Mouse (Mus musculus) MEL (cell line): Measurements from ENCODE around the gene Cracr2a. TPM values are rescaled to one million over a fixed set of nuclear protein-coding genes. Genes with fewer than 3 reads are reported as not detected.

Experiments used
- DNase-seq: peaks from one replicate; pipeline ENCODE4 v3.0.0; 2011; ENCODE audit warnings: low read depth, low spot score
- H3K27ac ChIP-seq: 2 replicates; pipeline ENCODE4 v1.5.1; 2012; ENCODE audit warnings: low read depth, mild to moderate bottlenecking, control low read depth, low read length, moderate library complexity; ENCODE audit not compliant: control insufficient read depth
- H3K27me3 ChIP-seq, 2 experiments: fragments of 150-350 bp in 1 of 2; sonication (generic) in 1 of 2; 2 replicates each; pipeline ENCODE4 v1.6.1; 2012; ENCODE audit warnings: low read length in 2 of 2, mild to moderate bottlenecking in 2 of 2, improper control_type of control experiment in 1 of 2, moderate library complexity in 1 of 2; ENCODE audit not compliant: insufficient read depth in 2 of 2, control insufficient read depth in 1 of 2
- H3K36me3 ChIP-seq, 2 experiments: 2 replicates each; pipeline ENCODE4 v1.6.1; 2012 to 2014; ENCODE audit warnings: low read length in 2 of 2, improper control_type of control experiment in 1 of 2, inconsistent platforms in 1 of 2, mild to moderate bottlenecking in 1 of 2; ENCODE audit not compliant: insufficient read depth in 2 of 2, control insufficient read depth in 1 of 2
- H3K4me1 ChIP-seq, 2 experiments: fragments of 150-350 bp in 1 of 2; sonication (generic) in 1 of 2; 2 replicates each; pipeline ENCODE4 v1.6.1; 2012; ENCODE audit warnings: low read length in 2 of 2, improper control_type of control experiment in 1 of 2, mild to moderate bottlenecking in 1 of 2; ENCODE audit not compliant: insufficient read depth in 2 of 2, control insufficient read depth in 1 of 2
- H3K4me3 ChIP-seq, 2 experiments: fragments of 150-350 bp in 1 of 2; sonication (generic) in 1 of 2; 2 replicates each; pipeline ENCODE4 v1.5.1; 2012; ENCODE audit warnings: low read depth in 2 of 2, low read length in 2 of 2, mild to moderate bottlenecking in 2 of 2, moderate library complexity in 2 of 2, control low read depth in 1 of 2, improper control_type of control experiment in 1 of 2; ENCODE audit not compliant: control insufficient read depth in 1 of 2, insufficient read depth in 1 of 2
- H3K79me2 ChIP-seq: 2 replicates; pipeline ENCODE4 v1.6.1; 2012; ENCODE audit warnings: mild to moderate bottlenecking, low read length, moderate library complexity; ENCODE audit not compliant: control insufficient read depth, poor library complexity, insufficient read depth
- H3K9ac ChIP-seq: 2 replicates; pipeline ENCODE4 v1.6.1; 2012; ENCODE audit warnings: low read depth, mild to moderate bottlenecking, control low read depth, low read length, moderate library complexity; ENCODE audit not compliant: control insufficient read depth, poor library complexity, severe bottlenecking
- H3K9me3 ChIP-seq: fragments of 150-350 bp; sonication (generic); replicated peaks from 2 replicates; pipeline ENCODE4 v1.6.1; 2012; ENCODE audit warnings: mild to moderate bottlenecking, low read length, improper control_type of control experiment, moderate library complexity; ENCODE audit not compliant: insufficient read depth
- CTCF ChIP-seq, 3 experiments: IDR thresholded peaks in 2 of 3; conservative IDR thresholded peaks in 1 of 3; 2 replicates each; pipeline ENCODE4 v1.5.1; 2011 to 2012; ENCODE audit warnings: low read length in 3 of 3, low read depth in 2 of 3, mild to moderate bottlenecking in 2 of 3, improper control_type of control experiment in 1 of 3, inconsistent platforms in 1 of 3, mixed read lengths in 1 of 3, moderate library complexity in 1 of 3; ENCODE audit not compliant: control insufficient read depth in 1 of 3, insufficient read depth in 1 of 3, poor library complexity in 1 of 3, severe bottlenecking in 1 of 3
- E2F4 ChIP-seq: IDR thresholded peaks from 2 replicates; pipeline ENCODE4 v1.6.1; 2011; ENCODE audit warnings: low read depth, low read length, improper control_type of control experiment, borderline replicate concordance
- EP300 ChIP-seq, 2 experiments: IDR thresholded peaks; 2 replicates each; pipeline ENCODE4 v1.6.1; 2011; ENCODE audit warnings: improper control_type of control experiment in 2 of 2, low read length in 2 of 2, low read depth in 1 of 2, mild to moderate bottlenecking in 1 of 2
- HCFC1 ChIP-seq: IDR thresholded peaks from 2 replicates; pipeline ENCODE4 v1.6.1; 2012; ENCODE audit warnings: low read depth, mild to moderate bottlenecking, inconsistent platforms, low read length, improper control_type of control experiment, moderate library complexity
- MAFK ChIP-seq: IDR thresholded peaks from 2 replicates; pipeline ENCODE4 v1.6.1; 2011; ENCODE audit warnings: low read depth, mild to moderate bottlenecking, low read length, improper control_type of control experiment, borderline replicate concordance
- MAX ChIP-seq: IDR thresholded peaks from 2 replicates; pipeline ENCODE4 v1.6.1; 2011; ENCODE audit warnings: low read length, improper control_type of control experiment
- MXI1 ChIP-seq: IDR thresholded peaks from 2 replicates; pipeline ENCODE4 v1.6.1; 2011; ENCODE audit warnings: mild to moderate bottlenecking, low read depth, low read length, improper control_type of control experiment
- MYB ChIP-seq: IDR thresholded peaks from 2 replicates; pipeline ENCODE4 v1.6.1; 2011; ENCODE audit warnings: mild to moderate bottlenecking, low read depth, low read length, improper control_type of control experiment
- MYC ChIP-seq: IDR thresholded peaks from 2 replicates; pipeline ENCODE4 v1.6.1; 2011; ENCODE audit warnings: low read depth, mild to moderate bottlenecking, low read length, improper control_type of control experiment, moderate library complexity
- NELFE ChIP-seq: IDR thresholded peaks from 2 replicates; pipeline ENCODE4 v1.6.1; 2011; ENCODE audit warnings: low read depth, low read length, improper control_type of control experiment
- NRF1 ChIP-seq: IDR thresholded peaks from 2 replicates; pipeline ENCODE4 v1.6.1; 2014; ENCODE audit warnings: low read depth, mild to moderate bottlenecking, inconsistent platforms, low read length, improper control_type of control experiment, moderate library complexity; ENCODE audit not compliant: poor library complexity, insufficient read depth, severe bottlenecking
- POLR2A ChIP-seq, 2 experiments: IDR thresholded peaks; 2 replicates each; pipeline ENCODE4 v1.6.1; 2011 to 2012; ENCODE audit warnings: low read length in 2 of 2, mild to moderate bottlenecking in 2 of 2, control low read depth in 1 of 2, improper control_type of control experiment in 1 of 2, low read depth in 1 of 2, moderate library complexity in 1 of 2; ENCODE audit not compliant: control insufficient read depth in 1 of 2, insufficient read depth in 1 of 2, poor library complexity in 1 of 2
- RAD21 ChIP-seq: IDR thresholded peaks from 2 replicates; pipeline ENCODE4 v1.6.1; 2011; ENCODE audit warnings: mild to moderate bottlenecking, low read depth, low read length, improper control_type of control experiment
- SMC3 ChIP-seq: IDR thresholded peaks from 2 replicates; pipeline ENCODE4 v1.6.1; 2011; ENCODE audit warnings: low read depth, low read length, improper control_type of control experiment
- TCF12 ChIP-seq: IDR thresholded peaks from 2 replicates; pipeline ENCODE4 v1.6.1; 2014; ENCODE audit warnings: low read depth, mild to moderate bottlenecking, inconsistent platforms, low read length, improper control_type of control experiment, moderate library complexity
- UBTF ChIP-seq: IDR thresholded peaks from 2 replicates; pipeline ENCODE4 v1.6.1; 2012; ENCODE audit warnings: low read depth, mild to moderate bottlenecking, inconsistent platforms, low read length, improper control_type of control experiment, moderate library complexity, borderline replicate concordance; ENCODE audit not compliant: insufficient read depth
- ZKSCAN1 ChIP-seq: IDR thresholded peaks from 2 replicates; pipeline ENCODE4 v1.6.1; 2012; ENCODE audit warnings: low read depth, mild to moderate bottlenecking, inconsistent platforms, low read length, improper control_type of control experiment, moderate library complexity
- ZNF384 ChIP-seq: IDR thresholded peaks from 2 replicates; pipeline ENCODE4 v1.6.1; 2012; ENCODE audit warnings: low read depth, mild to moderate bottlenecking, inconsistent platforms, low read length, improper control_type of control experiment
- polyA plus RNA-seq, 2 experiments: library from polyadenylated mRNA; stranded (reverse) in 1 of 2; unstranded in 1 of 2; fragments of >175 nt in 1 of 2; fragments of >200 nt in 1 of 2; gene quantifications; 2 replicates each; pipeline versions ENCODE4 v1.2.1 to v1.2.4; 2012; ENCODE audit warnings: low replicate concordance in 2 of 2, low read depth in 1 of 2; ENCODE audit not compliant: insufficient read length in 2 of 2, insufficient read depth in 1 of 2, missing spikeins in 1 of 2
- total RNA-seq: library from RNA; depleted of rRNA; stranded (reverse); fragments of 300-350 nt; gene quantifications from 2 replicates; pipeline ENCODE4 v1.2.3, GENCODE M21; 2012

Cracr2a gene
- total and polyA plus RNA-seq, 3 experiments: 2.2 to 3.1 TPM; not detected in 1

- Histone ChIP-seq H3K36me3 (no peaks in the 10 kb centered on the region), H3K27ac (no peak overlapping the region), H3K9me3 (no peaks in the 10 kb centered on the region), H3K9ac (no peak overlapping the region), H3K4me1 (no peaks in the 10 kb centered on the region), H3K79me2 (no peaks in the 10 kb centered on the region), H3K4me3 (no peak overlapping the region), H3K27me3 (no peaks in the 10 kb centered on the region)
- DNase-seq: peak; percentile 42
- TF ChIP-seq HCFC1 (no peak), MAX (no peak), NELFE (no peak), MXI1 (no peak), CTCF (IDR thresholded peaks at IDR 0.05 in 2 of 3, conservative IDR thresholded peaks at IDR 0.05 in 1 of 3; ENCODE audit: control insufficient read depth in 1 of 3, insufficient read depth in 1 of 3, low read depth in 2 of 3, low read length in 3 of 3, poor library complexity in 1 of 3, severe bottlenecking in 1 of 3) (peak; percentile 48 to 79 (median 63)), SMC3 (peak; percentile 29; the same call in 1 of the 2 replicates), RAD21 (peak; percentile 23), MYB (no peak), EP300 (IDR thresholded peaks at IDR 0.05; ENCODE audit: low read depth in 1 of 2, low read length in 2 of 2) (no peak)
Observed at GRCm38 (mm10) chr6:127617258-127618025, 56.3 kb downstream of the Cracr2a start.

- Histone ChIP-seq H3K36me3 (no peaks in the 10 kb centered on the region), H3K9ac (no peak overlapping the region), H3K9me3 (no peaks in the 10 kb centered on the region), H3K79me2 (no peaks in the 10 kb centered on the region), H3K4me1 (no peaks in the 10 kb centered on the region), H3K27ac (no peak overlapping the region), H3K4me3 (no peak overlapping the region), H3K27me3 (no peaks in the 10 kb centered on the region)
- DNase-seq: no peak
- no peak for TF ChIP-seq UBTF
Observed at GRCm38 (mm10) chr6:127618686-127619085, 57.5 kb downstream of the Cracr2a start.

- Histone ChIP-seq H3K4me1 (no peaks in the 10 kb centered on the region), H3K27ac (no peak overlapping the region), H3K9ac (no peak overlapping the region), H3K4me3 (no peak overlapping the region), H3K36me3 (no peaks in the 10 kb centered on the region), H3K27me3 (no peaks in the 10 kb centered on the region), H3K79me2 (no peaks in the 10 kb centered on the region), H3K9me3 (no peaks in the 10 kb centered on the region)
- DNase-seq: peak; percentile 70
- TF ChIP-seq MAX (no peak), NRF1 (no peak), E2F4 (no peak), RAD21 (peak; percentile 39), MAFK (no peak), UBTF (no peak), ZKSCAN1 (no peak), POLR2A (IDR thresholded peaks at IDR 0.05; ENCODE audit: control insufficient read depth in 1 of 2, insufficient read depth in 1 of 2, low read depth in 1 of 2, low read length in 2 of 2, poor library complexity in 1 of 2) (no peak), CTCF (IDR thresholded peaks at IDR 0.05 in 2 of 3, conservative IDR thresholded peaks at IDR 0.05 in 1 of 3; ENCODE audit: control insufficient read depth in 1 of 3, insufficient read depth in 1 of 3, low read depth in 2 of 3, low read length in 3 of 3, poor library complexity in 1 of 3, severe bottlenecking in 1 of 3) (peak; percentile 75 to 77 (median 75)), SMC3 (peak; percentile 76), HCFC1 (no peak), MYC (no peak), TCF12 (no peak), ZNF384 (no peak)
Observed at GRCm38 (mm10) chr6:127625135-127625534, 64.0 kb downstream of the Cracr2a start.
